Mouse (Mus musculus) MEL (cell line): ENCODE results near the gene Gm20521. TPM values are rescaled to one million over a fixed set of nuclear protein-coding genes. Genes with fewer than 3 reads are reported as not detected.

Experiments
- DNase-seq: peaks from one replicate; pipeline ENCODE4 v3.0.0; 2011; ENCODE audit warnings: low read depth, low spot score
- H3K27ac ChIP-seq: 2 replicates; pipeline ENCODE4 v1.5.1; 2012; ENCODE audit warnings: low read depth, mild to moderate bottlenecking, control low read depth, low read length, moderate library complexity; ENCODE audit not compliant: control insufficient read depth
- H3K27me3 ChIP-seq, 2 experiments: fragments of 150-350 bp in 1 of 2; sonication (generic) in 1 of 2; 2 replicates each; pipeline ENCODE4 v1.6.1; 2012; ENCODE audit warnings: low read length in 2 of 2, mild to moderate bottlenecking in 2 of 2, improper control_type of control experiment in 1 of 2, moderate library complexity in 1 of 2; ENCODE audit not compliant: insufficient read depth in 2 of 2, control insufficient read depth in 1 of 2
- H3K36me3 ChIP-seq, 2 experiments: 2 replicates each; pipeline ENCODE4 v1.6.1; 2012 to 2014; ENCODE audit warnings: low read length in 2 of 2, improper control_type of control experiment in 1 of 2, inconsistent platforms in 1 of 2, mild to moderate bottlenecking in 1 of 2; ENCODE audit not compliant: insufficient read depth in 2 of 2, control insufficient read depth in 1 of 2
- H3K4me1 ChIP-seq, 2 experiments: fragments of 150-350 bp in 1 of 2; sonication (generic) in 1 of 2; 2 replicates each; pipeline ENCODE4 v1.6.1; 2012; ENCODE audit warnings: low read length in 2 of 2, improper control_type of control experiment in 1 of 2, mild to moderate bottlenecking in 1 of 2; ENCODE audit not compliant: insufficient read depth in 2 of 2, control insufficient read depth in 1 of 2
- H3K4me3 ChIP-seq, 2 experiments: fragments of 150-350 bp in 1 of 2; sonication (generic) in 1 of 2; 2 replicates each; pipeline ENCODE4 v1.5.1; 2012; ENCODE audit warnings: low read depth in 2 of 2, low read length in 2 of 2, mild to moderate bottlenecking in 2 of 2, moderate library complexity in 2 of 2, control low read depth in 1 of 2, improper control_type of control experiment in 1 of 2; ENCODE audit not compliant: control insufficient read depth in 1 of 2, insufficient read depth in 1 of 2
- H3K79me2 ChIP-seq: 2 replicates; pipeline ENCODE4 v1.6.1; 2012; ENCODE audit warnings: mild to moderate bottlenecking, low read length, moderate library complexity; ENCODE audit not compliant: control insufficient read depth, poor library complexity, insufficient read depth
- H3K9ac ChIP-seq: 2 replicates; pipeline ENCODE4 v1.6.1; 2012; ENCODE audit warnings: low read depth, mild to moderate bottlenecking, control low read depth, low read length, moderate library complexity; ENCODE audit not compliant: control insufficient read depth, poor library complexity, severe bottlenecking
- H3K9me3 ChIP-seq: fragments of 150-350 bp; sonication (generic); replicated peaks from 2 replicates; pipeline ENCODE4 v1.6.1; 2012; ENCODE audit warnings: mild to moderate bottlenecking, low read length, improper control_type of control experiment, moderate library complexity; ENCODE audit not compliant: insufficient read depth
- BHLHE40 ChIP-seq: IDR thresholded peaks from 2 replicates; pipeline ENCODE4 v1.6.1; 2012; ENCODE audit warnings: low read depth, mild to moderate bottlenecking, inconsistent platforms, low read length, improper control_type of control experiment, borderline replicate concordance
- CTCF ChIP-seq, 3 experiments: IDR thresholded peaks in 2 of 3; conservative IDR thresholded peaks in 1 of 3; 2 replicates each; pipeline ENCODE4 v1.5.1; 2011 to 2012; ENCODE audit warnings: low read length in 3 of 3, low read depth in 2 of 3, mild to moderate bottlenecking in 2 of 3, improper control_type of control experiment in 1 of 3, inconsistent platforms in 1 of 3, mixed read lengths in 1 of 3, moderate library complexity in 1 of 3; ENCODE audit not compliant: control insufficient read depth in 1 of 3, insufficient read depth in 1 of 3, poor library complexity in 1 of 3, severe bottlenecking in 1 of 3
- E2F4 ChIP-seq: IDR thresholded peaks from 2 replicates; pipeline ENCODE4 v1.6.1; 2011; ENCODE audit warnings: low read depth, low read length, improper control_type of control experiment, borderline replicate concordance
- ELF1 ChIP-seq: IDR thresholded peaks from 2 replicates; pipeline ENCODE4 v1.6.1; 2014; ENCODE audit warnings: low read depth, mild to moderate bottlenecking, inconsistent platforms, low read length, improper control_type of control experiment, moderate library complexity
- ETS1 ChIP-seq: IDR thresholded peaks from 2 replicates; pipeline ENCODE4 v1.6.1; 2012; ENCODE audit warnings: low read depth, mild to moderate bottlenecking, inconsistent platforms, low read length, improper control_type of control experiment, moderate library complexity
- JUND ChIP-seq: IDR thresholded peaks from 2 replicates; pipeline ENCODE4 v1.6.1; 2011; ENCODE audit warnings: low read depth, mild to moderate bottlenecking, improper control_type of control experiment, low read length
- MAFK ChIP-seq: IDR thresholded peaks from 2 replicates; pipeline ENCODE4 v1.6.1; 2011; ENCODE audit warnings: low read depth, mild to moderate bottlenecking, low read length, improper control_type of control experiment, borderline replicate concordance
- MAX ChIP-seq: IDR thresholded peaks from 2 replicates; pipeline ENCODE4 v1.6.1; 2011; ENCODE audit warnings: low read length, improper control_type of control experiment
- MEF2A ChIP-seq: IDR thresholded peaks from 2 replicates; pipeline ENCODE4 v1.6.1; 2014; ENCODE audit warnings: low read depth, mild to moderate bottlenecking, inconsistent platforms, low read length, improper control_type of control experiment; ENCODE audit not compliant: poor library complexity, insufficient replicate concordance, severe bottlenecking; ENCODE audit errors: extremely low read depth
- MXI1 ChIP-seq: IDR thresholded peaks from 2 replicates; pipeline ENCODE4 v1.6.1; 2011; ENCODE audit warnings: mild to moderate bottlenecking, low read depth, low read length, improper control_type of control experiment
- MYC ChIP-seq: IDR thresholded peaks from 2 replicates; pipeline ENCODE4 v1.6.1; 2011; ENCODE audit warnings: low read depth, mild to moderate bottlenecking, low read length, improper control_type of control experiment, moderate library complexity
- NELFE ChIP-seq: IDR thresholded peaks from 2 replicates; pipeline ENCODE4 v1.6.1; 2011; ENCODE audit warnings: low read depth, low read length, improper control_type of control experiment
- POLR2AphosphoS2 ChIP-seq: IDR thresholded peaks from 2 replicates; pipeline ENCODE4 v1.6.1; 2011; ENCODE audit warnings: low read length, improper control_type of control experiment
- POLR2AphosphoS5 ChIP-seq: IDR thresholded peaks from 2 replicates; pipeline ENCODE4 v1.6.1; 2012; ENCODE audit warnings: low read depth, borderline replicate concordance, mild to moderate bottlenecking, inconsistent platforms, low read length, moderate library complexity, mixed read lengths
- SIN3A ChIP-seq: IDR thresholded peaks from 2 replicates; pipeline ENCODE4 v1.6.1; 2012; ENCODE audit warnings: low read length, improper control_type of control experiment, inconsistent platforms
- TAL1 ChIP-seq: IDR thresholded peaks from 2 replicates; pipeline ENCODE4 v1.6.1; 2012; ENCODE audit warnings: mild to moderate bottlenecking, inconsistent platforms, low read length, moderate library complexity, mixed read lengths
- TCF12 ChIP-seq: IDR thresholded peaks from 2 replicates; pipeline ENCODE4 v1.6.1; 2014; ENCODE audit warnings: low read depth, mild to moderate bottlenecking, inconsistent platforms, low read length, improper control_type of control experiment, moderate library complexity
- ZC3H11A ChIP-seq: IDR thresholded peaks from 2 replicates; pipeline ENCODE4 v1.6.1; 2012; ENCODE audit warnings: low read depth, mild to moderate bottlenecking, inconsistent platforms, low read length, improper control_type of control experiment
- ZKSCAN1 ChIP-seq: IDR thresholded peaks from 2 replicates; pipeline ENCODE4 v1.6.1; 2012; ENCODE audit warnings: low read depth, mild to moderate bottlenecking, inconsistent platforms, low read length, improper control_type of control experiment, moderate library complexity
- ZMIZ1 ChIP-seq: IDR thresholded peaks from 2 replicates; pipeline ENCODE4 v1.6.1; 2012; ENCODE audit warnings: low read depth, mild to moderate bottlenecking, inconsistent platforms, low read length, improper control_type of control experiment, moderate library complexity
- polyA plus RNA-seq, 2 experiments: library from polyadenylated mRNA; stranded (reverse) in 1 of 2; unstranded in 1 of 2; fragments of >175 nt in 1 of 2; fragments of >200 nt in 1 of 2; gene quantifications; 2 replicates each; pipeline versions ENCODE4 v1.2.1 to v1.2.4; 2012; ENCODE audit warnings: low replicate concordance in 2 of 2, low read depth in 1 of 2; ENCODE audit not compliant: insufficient read length in 2 of 2, insufficient read depth in 1 of 2, missing spikeins in 1 of 2
- total RNA-seq: library from RNA; depleted of rRNA; stranded (reverse); fragments of 300-350 nt; gene quantifications from 2 replicates; pipeline ENCODE4 v1.2.3, GENCODE M21; 2012

Gene Gm20521
- total and polyA plus RNA-seq, 3 experiments, result 0.58 to 3.4 TPM; not detected in 1

DNA sequence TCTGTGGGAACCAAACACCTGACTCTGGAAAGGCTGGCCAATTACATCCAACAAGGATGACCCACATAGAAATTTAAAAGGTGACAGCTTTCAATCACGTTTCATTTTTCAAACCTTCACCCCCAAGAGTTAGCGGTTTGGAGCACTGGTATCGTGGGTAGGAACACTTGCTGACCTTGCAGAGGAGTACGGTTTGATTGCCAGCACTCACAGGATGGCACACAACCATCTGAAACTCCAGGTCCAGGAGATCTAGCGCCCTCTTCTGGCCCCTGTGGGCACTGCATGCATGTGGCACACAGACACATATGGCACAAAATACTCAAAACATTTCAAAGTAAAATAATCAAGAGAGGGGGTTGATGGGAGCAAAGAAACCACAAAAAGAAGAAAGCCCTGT, 16.3 kb upstream of the Gm20521 start:
- DNase-seq, result peak; percentile 66
- no peak for TF ChIP-seq TCF12
- TF ChIP-seq CTCF (IDR thresholded peaks at IDR 0.05 in 2 of 3, conservative IDR thresholded peaks at IDR 0.05 in 1 of 3; ENCODE audit: control insufficient read depth in 1 of 3, insufficient read depth in 1 of 3, low read depth in 2 of 3, low read length in 3 of 3, poor library complexity in 1 of 3, severe bottlenecking in 1 of 3), result peak; percentile 70 to 95 (median 84)
- no peak for TF ChIP-seq TAL1
- no peaks in the 10 kb centered on the region for H3K27me3 ChIP-seq
- peak overlapping the region; percentile 39; the same call in 1 of the 2 replicates for H3K27ac ChIP-seq
- no peaks in the 10 kb centered on the region; the same call in 1 of the 2 replicates for H3K79me2 ChIP-seq
- H3K9me3 ChIP-seq, result no peaks in the 10 kb centered on the region
- H3K4me1 ChIP-seq, result peaks cover 19 to 27% of the 10 kb centered on the region in 2 experiments
- H3K4me3 ChIP-seq, result no peak overlapping the region; a peak in 1 of 4 replicates
- no peak overlapping the region for H3K9ac ChIP-seq
- peaks cover 0 to 21% of the 10 kb centered on the region in 2 experiments; a peak in 2 of 4 replicates for H3K36me3 ChIP-seq

DNA sequence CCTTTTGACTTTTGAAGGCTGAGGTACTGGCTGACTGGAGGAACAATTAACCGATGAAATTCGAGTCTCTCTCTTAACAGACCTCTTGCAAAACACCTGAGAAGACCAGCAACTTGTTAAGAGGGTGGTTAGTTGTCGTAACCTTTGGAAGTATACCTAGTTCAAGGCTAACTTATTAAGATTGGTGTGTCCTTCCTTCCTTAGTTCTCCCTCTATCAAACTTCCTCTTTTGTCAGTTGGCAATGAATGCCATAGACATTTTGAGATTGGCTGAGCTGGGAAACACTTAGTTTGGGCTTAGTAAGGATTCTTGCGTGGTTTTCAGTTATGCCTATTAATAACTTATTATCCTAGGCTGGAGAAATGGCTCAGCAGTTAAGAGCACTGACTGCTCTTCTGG, 15.2 kb upstream of the Gm20521 start:
- Histone ChIP-seq H3K36me3 (peaks cover 0 to 21% of the 10 kb centered on the region in 2 experiments; a peak in 2 of 4 replicates), H3K9me3 (no peaks in the 10 kb centered on the region), H3K4me3 (no peak overlapping the region), H3K4me1 (peaks cover 19 to 27% of the 10 kb centered on the region in 2 experiments), H3K27ac (no peak overlapping the region), H3K79me2 (no peaks in the 10 kb centered on the region; the same call in 1 of the 2 replicates), H3K9ac (no peak overlapping the region), H3K27me3 (no peaks in the 10 kb centered on the region)
- peak; percentile 54 for DNase-seq
- TF ChIP-seq BHLHE40, result no peak
- TF ChIP-seq JUND, result no peak
- TF ChIP-seq POLR2AphosphoS2, result no peak
- TF ChIP-seq POLR2AphosphoS5, result no peak
- no peak for TF ChIP-seq MEF2A
- no peak for TF ChIP-seq ELF1
- TF ChIP-seq MXI1, result no peak
- TF ChIP-seq NELFE, result no peak
- TF ChIP-seq ZC3H11A, result no peak
- TF ChIP-seq ETS1, result no peak
- no peak for TF ChIP-seq MAFK
- no peak for TF ChIP-seq SIN3A
- no peak for TF ChIP-seq MAX
- TF ChIP-seq MYC, result no peak
- no peak for TF ChIP-seq ZMIZ1
- no peak for TF ChIP-seq E2F4
- TF ChIP-seq ZKSCAN1, result no peak
